Mouse (Mus musculus): ENCODE measurements around the gene Mei1. TPM values are rescaled to one million over a fixed set of nuclear protein-coding genes. Genes with fewer than 3 reads are reported as not detected.

Mei1 gene
- total and polyA plus RNA-seq, 2 experiments from 2014 or later: 0.21 to 0.24 TPM

DNA sequence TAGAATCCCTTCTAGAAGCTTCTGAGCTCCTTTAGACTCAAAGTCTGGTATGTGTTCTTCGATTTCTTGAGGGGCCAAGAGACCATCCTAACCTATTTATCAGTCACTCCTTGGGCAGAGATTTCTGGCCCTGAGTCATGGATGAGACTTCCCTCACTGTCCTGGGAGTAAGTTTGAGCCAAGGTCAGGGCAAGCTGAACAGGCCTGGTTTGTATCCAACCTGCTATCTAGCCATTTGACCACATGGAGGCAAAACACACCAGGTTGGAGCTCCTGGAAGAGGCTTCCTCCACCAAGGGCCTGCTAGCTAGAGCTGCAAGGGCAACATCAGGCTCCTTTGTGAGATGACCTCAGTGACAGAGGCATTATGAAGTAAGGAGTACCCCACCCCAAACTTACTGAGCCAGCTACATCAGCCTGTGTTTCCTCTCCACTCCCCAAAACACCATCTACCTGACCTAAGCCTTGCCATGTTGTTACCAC, 11.0 kb upstream of the Mei1 start, which contains the start of gene 4930407I10Rik:
Gene 4930407I10Rik (plus strand): TSS at position 433 of the 483 bp plus-strand sequence.
- Histone ChIP-seq H3K9me3 (ENCODE audit: low read length) (no peaks in the 10 kb centered on the region), H3K4me2 (ENCODE audit: low read depth, low read length) (no peak within 1 kb of the TSS), H3K9ac (replicated peaks; ENCODE audit: low read length) (no peak within 1 kb of the TSS), H3K4me1 (ENCODE audit: insufficient read depth, low read length) (no peaks in the 10 kb centered on the region), H3K27me3 (ENCODE audit: insufficient read depth, low read length) (no peaks in the 10 kb centered on the region), H3K4me3 (ENCODE audit: low read length) (no peak within 1 kb of the TSS), H3K27ac (no peak within 1 kb of the TSS), H3K36me3 (ENCODE audit: insufficient read depth, low read length) (no peaks in the 10 kb centered on the region)
- ATAC-seq (no peak), DNase-seq (ENCODE audit: low spot score) (no peak)
- TF ChIP-seq CTCF (IDR thresholded peaks at IDR 0.05; ENCODE audit: low read depth): no peak
- 78% methylated on average over 1 of the region's 1 CpGs for WGBS

DNA sequence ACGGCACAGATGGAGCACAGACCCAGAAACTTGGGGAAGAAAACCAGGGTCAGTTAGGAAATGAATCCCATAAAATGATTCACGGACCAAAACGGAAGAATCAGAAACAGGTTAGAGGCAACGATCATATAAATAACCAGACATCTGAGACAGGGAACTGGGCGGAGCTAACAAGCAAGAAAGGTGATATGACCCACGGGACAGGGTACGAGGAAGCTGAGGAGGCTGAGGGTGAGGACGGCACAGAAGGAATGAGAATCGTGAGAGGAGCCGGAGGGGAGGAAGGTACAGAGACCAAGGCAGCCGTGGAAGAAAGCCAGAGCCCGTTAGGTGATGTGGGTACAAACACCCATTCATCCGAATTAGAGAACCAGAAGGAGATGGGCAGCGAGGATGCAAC, 5.9 kb upstream of the Mei1 start:
- H3K4me2 ChIP-seq (ENCODE audit: low read depth, low read length): no peak overlapping the region
- H3K4me3 ChIP-seq (ENCODE audit: low read length): no peak overlapping the region
- H3K9ac ChIP-seq (replicated peaks; ENCODE audit: low read length): no peak overlapping the region
- no peaks in the 10 kb centered on the region for H3K36me3 ChIP-seq (ENCODE audit: insufficient read depth, low read length)
- no peaks in the 10 kb centered on the region for H3K4me1 ChIP-seq (ENCODE audit: insufficient read depth, low read length)
- DNase-seq (ENCODE audit: low spot score): no peak
- 0 out of 2 replicates have a peak, but pooled peaks cover 5% of the 10 kb centered on the region for H3K27me3 ChIP-seq (ENCODE audit: insufficient read depth, low read length)
- H3K27ac ChIP-seq: no peak overlapping the region
- H3K9me3 ChIP-seq (ENCODE audit: low read length): no peaks in the 10 kb centered on the region
- no peak for ATAC-seq
- TF ChIP-seq CTCF (IDR thresholded peaks at IDR 0.05; ENCODE audit: low read depth): no peak
- WGBS: 76% methylated on average over 14 of the region's 14 CpGs

DNA sequence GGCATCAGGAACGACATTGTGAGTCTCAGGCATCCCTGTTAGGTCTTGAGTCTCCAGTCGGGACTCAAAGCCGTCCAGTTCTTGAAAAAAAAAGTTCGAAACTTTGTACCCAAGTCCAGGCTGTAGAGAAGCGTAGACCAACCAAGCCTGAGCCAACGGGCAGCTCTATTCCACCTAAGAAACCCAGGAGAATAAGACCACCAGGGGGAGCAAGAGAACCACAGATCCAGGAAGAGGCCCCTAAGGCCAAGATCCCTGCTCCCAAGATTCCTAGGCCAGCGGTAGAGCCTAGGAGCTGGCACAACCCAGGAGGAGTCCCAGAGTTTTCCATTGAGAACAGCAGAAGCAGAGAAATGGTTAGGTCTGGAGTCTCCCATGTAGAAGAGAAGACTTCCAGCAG, 4.3 kb upstream of the Mei1 start:
- Histone ChIP-seq H3K9me3 (ENCODE audit: low read length) (no peaks in the 10 kb centered on the region), H3K4me1 (ENCODE audit: insufficient read depth, low read length) (no peaks in the 10 kb centered on the region), H3K27ac (no peak overlapping the region), H3K9ac (replicated peaks; ENCODE audit: low read length) (no peak overlapping the region), H3K4me3 (ENCODE audit: low read length) (no peak overlapping the region), H3K36me3 (ENCODE audit: insufficient read depth, low read length) (no peaks in the 10 kb centered on the region), H3K4me2 (ENCODE audit: low read depth, low read length) (no peak overlapping the region), H3K27me3 (ENCODE audit: insufficient read depth, low read length) (peaks cover 13% of the 10 kb centered on the region; the same call in 1 of the 2 replicates)
- peak; percentile 53; the same call in 1 of the 2 replicates for ATAC-seq
- TF ChIP-seq CTCF (IDR thresholded peaks at IDR 0.05; ENCODE audit: low read depth): peak; percentile 81
- peak; percentile 91 for DNase-seq (ENCODE audit: low spot score)
- 18% methylated on average over 7 of the region's 7 CpGs for WGBS

GRCm38 (mm10) chr15:82071816-82072469, 2.1 kb downstream of the Mei1 start:
- H3K9me3 ChIP-seq (ENCODE audit: low read length): no peaks in the 10 kb centered on the region
- no peaks in the 10 kb centered on the region for H3K4me1 ChIP-seq (ENCODE audit: insufficient read depth, low read length)
- H3K9ac ChIP-seq (replicated peaks; ENCODE audit: low read length): no peak overlapping the region
- ATAC-seq (no peak), DNase-seq (ENCODE audit: low spot score) (no peak)
- no peak overlapping the region for H3K27ac ChIP-seq
- WGBS: 90% methylated on average over 26 of the region's 26 CpGs
- no peak for TF ChIP-seq CTCF (IDR thresholded peaks at IDR 0.05; ENCODE audit: low read depth)
- H3K27me3 ChIP-seq (ENCODE audit: insufficient read depth, low read length): peaks cover 14% of the 10 kb centered on the region; the same call in 1 of the 2 replicates
- no peak overlapping the region for H3K4me2 ChIP-seq (ENCODE audit: low read depth, low read length)
- no peaks in the 10 kb centered on the region for H3K36me3 ChIP-seq (ENCODE audit: insufficient read depth, low read length)
- H3K4me3 ChIP-seq (ENCODE audit: low read length): no peak overlapping the region

GRCm38 (mm10) chr15:82073490-82073889, 3.7 kb downstream of the Mei1 start:
- H3K4me2 ChIP-seq (ENCODE audit: low read depth, low read length): no peak overlapping the region
- H3K36me3 ChIP-seq (ENCODE audit: insufficient read depth, low read length): no peaks in the 10 kb centered on the region
- no peaks in the 10 kb centered on the region for H3K9me3 ChIP-seq (ENCODE audit: low read length)
- TF ChIP-seq CTCF (IDR thresholded peaks at IDR 0.05; ENCODE audit: low read depth): no peak
- DNase-seq (ENCODE audit: low spot score): no peak
- H3K4me1 ChIP-seq (ENCODE audit: insufficient read depth, low read length): no peaks in the 10 kb centered on the region
- no peak overlapping the region for H3K9ac ChIP-seq (replicated peaks; ENCODE audit: low read length)
- H3K4me3 ChIP-seq (ENCODE audit: low read length): no peak overlapping the region
- peaks cover 13% of the 10 kb centered on the region; the same call in 1 of the 2 replicates for H3K27me3 ChIP-seq (ENCODE audit: insufficient read depth, low read length)
- H3K27ac ChIP-seq: no peak overlapping the region
- ATAC-seq: no peak
- 81% methylated on average over 7 of the region's 7 CpGs for WGBS

GRCm38 (mm10) chr15:82079883-82080282, 10.1 kb downstream of the Mei1 start:
- Histone ChIP-seq H3K4me2 (ENCODE audit: low read depth, low read length) (no peak overlapping the region), H3K27ac (no peak overlapping the region), H3K27me3 (ENCODE audit: insufficient read depth, low read length) (no peaks in the 10 kb centered on the region), H3K9me3 (ENCODE audit: low read length) (no peaks in the 10 kb centered on the region), H3K9ac (replicated peaks; ENCODE audit: low read length) (no peak overlapping the region), H3K4me3 (ENCODE audit: low read length) (no peak overlapping the region), H3K36me3 (ENCODE audit: insufficient read depth, low read length) (no peaks in the 10 kb centered on the region), H3K4me1 (ENCODE audit: insufficient read depth, low read length) (no peaks in the 10 kb centered on the region)
- WGBS: 66% methylated on average over 10 of the region's 10 CpGs
- no peak for TF ChIP-seq CTCF (IDR thresholded peaks at IDR 0.05; ENCODE audit: low read depth)
- DNase-seq (ENCODE audit: low spot score): no peak
- no peak for ATAC-seq

DNA sequence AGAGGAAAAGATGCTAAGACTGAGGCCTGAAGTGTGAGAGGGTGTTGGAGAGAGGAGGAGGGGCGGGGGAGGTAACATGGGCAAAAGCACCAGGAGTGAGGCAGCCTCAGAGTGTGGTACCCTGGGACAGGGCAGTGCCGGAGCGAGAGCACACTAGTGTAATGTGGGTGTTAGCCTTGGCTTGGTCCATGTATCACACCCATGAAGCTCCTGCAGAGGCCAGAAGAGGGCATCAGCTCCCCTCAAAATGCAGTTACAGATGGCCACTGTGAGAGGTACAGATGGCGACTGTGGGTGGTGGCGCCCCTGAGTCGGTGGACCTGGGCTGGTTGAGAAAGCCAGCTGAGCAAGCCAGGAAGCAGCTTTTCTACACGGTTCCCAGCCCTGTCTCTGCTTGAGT, 11.4 kb downstream of the Mei1 start:
- Histone ChIP-seq H3K36me3 (ENCODE audit: insufficient read depth, low read length) (no peaks in the 10 kb centered on the region), H3K4me2 (ENCODE audit: low read depth, low read length) (no peak overlapping the region), H3K9ac (replicated peaks; ENCODE audit: low read length) (no peak overlapping the region), H3K4me3 (ENCODE audit: low read length) (no peak overlapping the region), H3K9me3 (ENCODE audit: low read length) (no peaks in the 10 kb centered on the region), H3K27ac (no peak overlapping the region), H3K4me1 (ENCODE audit: insufficient read depth, low read length) (no peaks in the 10 kb centered on the region), H3K27me3 (ENCODE audit: insufficient read depth, low read length) (no peaks in the 10 kb centered on the region)
- WGBS: 30% methylated on average over 7 of the region's 7 CpGs
- DNase-seq (ENCODE audit: low spot score) (peak; percentile 56), ATAC-seq (peak; percentile 68)
- TF ChIP-seq CTCF (IDR thresholded peaks at IDR 0.05; ENCODE audit: low read depth): peak; percentile 73

All from hindbrain, postnatal 0 days (tissue).